24 mouse cellular contexts compared by ENCODE assay signal in the genomic region with DNA sequence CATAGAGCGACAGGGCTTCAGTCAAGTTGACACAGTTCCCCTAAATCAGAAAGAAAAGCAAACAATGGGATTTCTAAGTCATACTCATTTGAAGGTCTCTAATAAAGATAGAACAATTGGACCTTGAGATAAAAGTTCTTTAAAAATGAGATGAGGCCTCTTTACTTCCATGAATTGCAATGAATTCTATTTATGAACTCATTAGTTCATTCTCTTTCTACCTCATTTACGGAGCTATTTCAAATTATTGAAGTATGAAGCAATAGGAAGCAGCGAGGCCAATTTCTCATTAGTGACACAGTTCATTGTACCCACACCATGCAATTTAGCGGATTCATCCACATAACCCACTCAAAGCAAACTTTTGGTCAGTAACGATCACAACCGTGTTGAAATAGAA. TPM values are rescaled to one million over a fixed set of nuclear protein-coding genes. Genes with fewer than 3 reads are reported as not detected.
DNase-seq lines count a peak whose midpoint lies in the region; ATAC-seq and TF ChIP-seq lines count a peak whose summit lies in the region.
"Had no signal": no experiment of that assay in that cellular context is flagged by ENCODE, and none has a peak within 500 bp of the region (broad histone marks: within the 10 kb centered on the region; RNA-seq: fewer than 3 reads in every experiment).

No protein-coding gene starts in this region.

- ATAC-seq in hindbrain, embryonic 13.5 days (ENCODE audit: low FRiP score), result no peak
- ATAC-seq in midbrain, embryonic 11.5 days (ENCODE audit: low FRiP score), result no peak
- ATAC-seq: activated CD4-positive, CD25-positive, alpha-beta regulatory T cell, adult 4 months; CD4-positive, CD25-positive, alpha-beta regulatory T cell, adult 4 months; Patski had no signal

- H3K4me2 ChIP-seq in hindbrain, embryonic 13.5 days, result no peak overlapping the region
- no peak overlapping the region for H3K4me2 ChIP-seq in midbrain, embryonic 11.5 days

- no peak for TF ChIP-seq CTCF in brain, embryonic 14.5 days (IDR thresholded peaks at IDR 0.05; ENCODE audit: borderline replicate concordance, extremely low read depth, insufficient read depth, insufficient read length)

- DNase-seq in Muller cell, postnatal 12 days (ENCODE audit: inconsistent ontology term), result peak; percentile 92
- peak; percentile 3 for DNase-seq in brain, embryonic 14.5 days (ENCODE audit: low read depth)
- DNase-seq in retina, embryonic 14.5 days (ENCODE audit: low spot score), result peak; percentile 60
- peak; percentile 80 for DNase-seq in retina, postnatal 1 day
- DNase-seq in cerebellum, postnatal 14 days, result no peak
- DNase-seq in gastrocnemius, postnatal 25 days, result no peak
- no peak for DNase-seq in midbrain, embryonic 11.5 days (ENCODE audit: low spot score, missing footprints)
- DNase-seq: adrenal gland, adult 2 months; adrenal gland, adult 8-10 months; adrenal gland, postnatal 10 days; adrenal gland, postnatal 14 days; adrenal gland, postnatal 25 days; adrenal gland, postnatal 36 days; B cell, adult 2 months; cerebellum, adult 11 months; cerebellum, adult 11-12 months; cerebellum, adult 18-20 months; cerebellum, adult 2 months had no signal

- 77% methylated on average over 6 of the region's 6 CpGs for WGBS in hindbrain, embryonic 13.5 days
- 83% methylated on average over 6 of the region's 6 CpGs for WGBS in midbrain, embryonic 11.5 days

- no peak overlapping the region for H3K27ac ChIP-seq in hindbrain, embryonic 13.5 days
- no peak overlapping the region for H3K27ac ChIP-seq in midbrain, embryonic 11.5 days (ENCODE audit: low read depth, low read length)

- H3K36me3 ChIP-seq in hindbrain, embryonic 13.5 days, result peaks cover 4% of the 10 kb centered on the region; the same call in 1 of the 2 replicates
- H3K36me3 ChIP-seq in midbrain, embryonic 11.5 days (ENCODE audit: control insufficient read depth, insufficient read depth, low read length), result no peaks in the 10 kb centered on the region

- no peaks in the 10 kb centered on the region for H3K27me3 ChIP-seq in hindbrain, embryonic 13.5 days
- no peaks in the 10 kb centered on the region for H3K27me3 ChIP-seq in midbrain, embryonic 11.5 days (ENCODE audit: control insufficient read depth, insufficient read depth, low read length)
- H3K27me3 ChIP-seq: CH12.LX had no signal

- no peak overlapping the region for H3K4me3 ChIP-seq in hindbrain, embryonic 13.5 days
- no peak overlapping the region for H3K4me3 ChIP-seq in midbrain, embryonic 11.5 days (ENCODE audit: low read depth, low read length)

- no peaks in the 10 kb centered on the region for H3K9me3 ChIP-seq in hindbrain, embryonic 13.5 days
- H3K9me3 ChIP-seq in midbrain, embryonic 11.5 days (ENCODE audit: control insufficient read depth, low read length), result no peaks in the 10 kb centered on the region
- H3K9me3 ChIP-seq: G1E had no signal

- no peak for TF ChIP-seq POLR2A in brain, embryonic 14.5 days (IDR thresholded peaks at IDR 0.05; ENCODE audit: borderline replicate concordance, extremely low read depth, insufficient read depth, insufficient read length, poor library complexity, severe bottlenecking)

- no peaks in the 10 kb centered on the region for H3K4me1 ChIP-seq in hindbrain, embryonic 13.5 days (replicated peaks)
- H3K4me1 ChIP-seq in midbrain, embryonic 11.5 days (ENCODE audit: control insufficient read depth, insufficient read depth, low read length), result no peaks in the 10 kb centered on the region

- no peak overlapping the region for H3K9ac ChIP-seq in hindbrain, embryonic 13.5 days
- no peak overlapping the region for H3K9ac ChIP-seq in midbrain, embryonic 11.5 days (ENCODE audit: low read length)

RNA-seq across cellular contexts. Expression of a gene that starts 32.3 kb away (rescaled TPM):
- 0.33 and 0.82 TPM in 2 replicates for polyA plus RNA-seq in brain, embryonic 14.5 days (2012; rRNA removed)
- under 1 TPM; 0.29 to 0.33 TPM for total RNA-seq in gastrocnemius, postnatal 25 days (2021)
- 0.27 and 0.36 TPM in 2 replicates for polyA plus RNA-seq in hindbrain, embryonic 13.5 days (2015; fragmentation: Nextera tagmentation; extraction: Ambion mirVana)
- polyA plus RNA-seq in midbrain, embryonic 11.5 days (2014; fragmentation: Nextera tagmentation; extraction: Ambion mirVana), result 0.19 and 0.63 TPM in 2 replicates
- polyA plus RNA-seq: adrenal gland, adult 2 months; CD4-positive, CD25-positive, alpha-beta regulatory T cell, adult 4 months; G1E had no signal

RNA-seq across cellular contexts. Expression of a gene that starts 44.7 kb away (rescaled TPM):
- 108 and 115 TPM in 2 replicates for polyA plus RNA-seq in brain, embryonic 14.5 days (2012; rRNA removed)
- total RNA-seq in gastrocnemius, postnatal 25 days (2021), result 10 to 100 TPM; 41.5 to 47.8 TPM
- polyA plus RNA-seq in hindbrain, embryonic 13.5 days (2015; fragmentation: Nextera tagmentation; extraction: Ambion mirVana), result 150 and 154 TPM in 2 replicates
- 112 and 118 TPM in 2 replicates for polyA plus RNA-seq in midbrain, embryonic 11.5 days (2014; fragmentation: Nextera tagmentation; extraction: Ambion mirVana)

Comparison
In these comparisons a context has a peak if more than half of its experiments do, and no peak if none do; other contexts are left out.
1. DNase-seq: peak in Muller cell, postnatal 12 days (single experiment), brain, embryonic 14.5 days (single experiment), retina, embryonic 14.5 days (single experiment) and retina, postnatal 1 day (single experiment); none in cerebellum, postnatal 14 days (0 of 2), gastrocnemius, postnatal 25 days (single experiment) and midbrain, embryonic 11.5 days (single experiment).